Mouse (Mus musculus): Measurements from ENCODE around the gene Atp9a.

Gene Atp9a

DNA sequence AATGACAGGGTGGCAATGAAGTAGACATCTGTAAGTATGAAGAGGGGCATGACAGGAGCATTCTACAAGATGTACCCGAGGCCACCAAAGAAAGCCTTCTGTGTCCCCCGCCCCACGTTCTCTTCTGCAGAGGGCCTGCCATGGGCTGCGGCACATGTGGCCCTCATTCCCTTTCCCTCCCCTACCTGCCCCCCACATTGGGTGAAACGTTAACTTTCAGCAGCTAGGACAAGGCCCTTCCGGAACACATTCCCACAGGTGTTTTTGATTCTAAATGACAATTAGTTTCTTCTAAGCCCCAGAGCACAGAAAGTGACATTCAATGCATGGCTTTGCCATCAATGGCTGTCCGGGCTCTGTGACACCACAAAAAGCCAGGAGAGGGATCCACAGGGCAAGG lies 107.3 kb downstream of the Atp9a start:
- no peak for DNase-seq

DNA sequence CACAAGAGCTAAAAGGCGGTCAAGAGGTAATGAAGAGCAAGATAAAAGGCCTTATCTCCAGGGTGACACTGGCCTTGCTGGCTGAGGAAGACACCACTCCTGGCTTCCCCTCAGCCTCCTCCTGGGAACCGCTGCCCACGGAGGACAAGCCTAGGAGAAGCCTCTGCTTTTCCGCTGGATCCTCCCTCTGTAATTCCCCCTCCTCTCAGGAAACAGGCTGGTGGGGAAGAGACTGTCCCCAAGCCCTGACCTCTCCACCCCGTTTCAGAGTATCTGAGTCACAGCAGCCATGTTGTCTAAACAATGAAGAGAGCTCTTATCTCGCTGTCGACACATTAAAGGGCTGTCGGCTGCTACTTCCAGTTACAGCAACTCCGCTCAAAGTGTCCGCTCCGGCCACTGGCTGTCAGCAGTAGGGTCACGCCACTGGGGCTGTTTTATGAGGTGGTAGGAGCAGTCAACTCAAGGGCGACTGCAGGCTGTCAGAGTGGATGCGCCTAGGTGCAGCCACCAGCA lies 108.8 kb downstream of the Atp9a start:
- no peak for DNase-seq

- DNase-seq: no peak
Measured at GRCm38 (mm10) chr2:168632543-168632942, 109.7 kb downstream of the Atp9a start.

- DNase-seq: peak; percentile 52 to 84
Measured at GRCm38 (mm10) chr2:168628787-168629186, 113.4 kb downstream of the Atp9a start.

GRCm38 (mm10) chr2:168627829-168628770 lies 114.1 kb downstream of the Atp9a start:
- DNase-seq: no peak

DNA sequence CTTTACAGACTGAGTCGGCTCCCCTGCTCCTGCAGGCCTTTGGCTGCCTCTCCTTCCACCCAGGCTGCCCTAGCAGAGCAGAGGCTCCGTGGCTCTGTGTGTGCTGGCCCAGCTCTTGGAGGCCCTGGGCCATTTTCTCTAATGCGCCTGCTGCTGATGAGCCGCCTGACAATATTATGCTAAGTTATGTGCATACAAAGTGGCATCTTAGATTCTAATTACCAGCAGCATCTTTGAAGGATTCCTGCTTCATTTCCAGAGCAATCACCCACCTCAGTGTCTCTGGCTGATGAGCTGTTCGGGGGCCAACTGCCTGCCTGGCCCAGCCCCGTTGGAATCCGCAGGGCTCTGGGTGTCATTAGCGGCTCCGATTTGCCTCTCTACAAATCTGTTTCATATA lies 115.8 kb downstream of the Atp9a start:
- DNase-seq: no peak

GRCm38 (mm10) chr2:168625091-168625490 lies 117.1 kb downstream of the Atp9a start:
- no peak for DNase-seq

DNA sequence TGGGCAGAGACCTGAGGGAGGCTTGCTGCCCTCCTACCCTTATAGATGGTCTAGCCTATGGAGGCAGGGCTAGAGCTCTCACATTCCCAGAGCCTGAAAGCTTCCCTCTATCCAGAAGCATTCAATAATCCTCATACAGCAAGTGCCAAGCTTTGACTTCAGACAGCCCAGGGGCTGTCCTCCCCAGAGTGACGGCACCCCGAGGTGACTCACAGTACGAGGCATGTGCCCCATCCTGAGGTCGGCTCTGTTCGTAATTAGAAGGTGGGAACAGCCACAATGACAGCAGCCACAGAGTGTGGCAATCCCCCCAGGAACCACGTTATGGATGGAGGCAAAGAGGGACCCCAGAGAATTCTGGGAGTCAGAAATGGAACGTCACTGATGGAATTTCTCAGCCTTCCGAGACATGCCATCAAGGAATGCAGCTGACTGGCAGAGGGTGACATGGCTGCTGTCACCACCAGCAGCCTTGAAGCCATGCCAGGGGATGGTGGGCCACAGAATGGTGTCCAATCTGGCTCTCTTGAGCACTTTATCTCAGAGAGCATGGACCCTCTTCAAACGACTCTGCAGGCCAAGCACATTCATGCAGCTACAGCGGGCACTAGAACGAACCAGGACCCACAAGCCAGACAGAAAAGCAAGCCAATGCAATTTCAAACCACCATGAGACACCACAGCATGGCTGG lies 121.0 kb downstream of the Atp9a start:
- DNase-seq: no peak

DNA sequence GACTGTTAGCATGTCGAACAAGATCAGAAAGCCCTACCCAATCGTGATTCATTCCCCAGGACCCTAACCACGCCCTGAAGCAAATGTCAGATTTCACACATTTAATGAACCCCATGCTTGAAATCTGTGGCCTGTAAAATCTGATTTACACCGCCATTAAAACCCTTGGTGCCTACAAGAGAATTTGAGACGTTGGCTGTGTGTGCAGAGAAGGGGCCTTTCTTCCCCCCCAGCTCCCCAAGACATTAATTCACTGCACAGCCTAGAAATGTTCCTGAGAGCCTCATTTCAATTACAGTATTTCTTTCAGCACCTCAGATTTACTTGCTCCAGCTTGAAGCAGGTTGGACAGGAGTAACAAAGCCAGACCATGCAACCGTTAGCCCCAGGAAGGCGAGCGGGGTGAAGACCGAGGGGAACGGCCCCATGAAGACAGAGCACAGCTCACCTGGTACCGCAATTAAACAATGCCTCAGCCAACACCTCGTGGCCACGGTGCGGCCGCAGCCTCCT lies 123.9 kb downstream of the Atp9a start:
- DNase-seq: no peak

DNA sequence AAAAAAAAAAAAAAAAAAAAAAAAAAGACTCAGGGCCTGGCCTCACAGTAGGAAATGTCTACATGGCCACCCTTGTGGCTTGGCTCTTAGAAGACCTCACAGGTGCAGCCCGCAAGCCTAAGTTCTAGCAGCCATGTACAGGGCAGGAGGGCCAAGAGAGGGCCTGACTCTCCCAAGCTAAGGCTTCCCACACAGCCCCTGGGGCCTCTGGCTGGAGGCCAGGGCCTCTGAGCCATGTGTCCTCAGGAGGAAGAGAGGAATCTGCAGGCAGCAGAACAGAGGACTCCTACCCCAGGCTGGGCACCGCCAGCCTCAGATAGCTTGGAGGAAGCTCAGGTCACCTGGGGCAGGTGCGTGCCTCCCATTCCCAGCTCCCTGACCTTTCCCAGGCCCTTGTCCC lies 127.0 kb downstream of the Atp9a start:
- no peak for DNase-seq

- DNase-seq: no peak
Measured at GRCm38 (mm10) chr2:168614170-168614872, 127.9 kb downstream of the Atp9a start.

- no peak for DNase-seq
Measured at GRCm38 (mm10) chr2:168613092-168613880, 128.9 kb downstream of the Atp9a start.

GRCm38 (mm10) chr2:168610941-168611340 lies 131.3 kb downstream of the Atp9a start:
- DNase-seq: no peak

GRCm38 (mm10) chr2:168609653-168610248 lies 132.5 kb downstream of the Atp9a start:
- DNase-seq: no peak

DNA sequence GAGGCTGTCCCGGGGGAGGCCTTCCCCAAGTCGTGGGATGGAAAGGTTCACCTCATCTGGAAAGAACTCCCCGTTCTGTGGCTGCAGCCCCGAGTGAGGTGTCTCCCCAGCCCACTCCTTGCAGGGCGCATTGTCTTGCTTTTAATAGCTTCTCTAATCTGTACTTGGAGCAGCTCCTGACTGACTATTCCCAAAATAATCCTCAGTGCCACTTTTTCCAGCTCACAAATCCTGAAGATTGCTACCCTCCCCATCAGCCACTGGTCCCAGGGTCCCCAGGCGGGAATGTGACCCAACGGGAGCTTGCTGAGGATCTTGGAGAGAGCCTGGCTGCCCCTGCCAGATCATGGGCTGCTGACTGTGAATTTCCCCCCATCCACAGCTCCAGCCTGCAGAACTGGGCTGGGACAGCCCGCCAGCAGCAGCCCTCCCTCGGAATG lies 134.1 kb downstream of the Atp9a start:
- DNase-seq: no peak

- DNase-seq: no peak
Measured at GRCm38 (mm10) chr2:168604655-168605070, 137.5 kb downstream of the Atp9a start.

GRCm38 (mm10) chr2:168602387-168602741 lies 139.8 kb downstream of the Atp9a start:
- DNase-seq: no peak

DNA sequence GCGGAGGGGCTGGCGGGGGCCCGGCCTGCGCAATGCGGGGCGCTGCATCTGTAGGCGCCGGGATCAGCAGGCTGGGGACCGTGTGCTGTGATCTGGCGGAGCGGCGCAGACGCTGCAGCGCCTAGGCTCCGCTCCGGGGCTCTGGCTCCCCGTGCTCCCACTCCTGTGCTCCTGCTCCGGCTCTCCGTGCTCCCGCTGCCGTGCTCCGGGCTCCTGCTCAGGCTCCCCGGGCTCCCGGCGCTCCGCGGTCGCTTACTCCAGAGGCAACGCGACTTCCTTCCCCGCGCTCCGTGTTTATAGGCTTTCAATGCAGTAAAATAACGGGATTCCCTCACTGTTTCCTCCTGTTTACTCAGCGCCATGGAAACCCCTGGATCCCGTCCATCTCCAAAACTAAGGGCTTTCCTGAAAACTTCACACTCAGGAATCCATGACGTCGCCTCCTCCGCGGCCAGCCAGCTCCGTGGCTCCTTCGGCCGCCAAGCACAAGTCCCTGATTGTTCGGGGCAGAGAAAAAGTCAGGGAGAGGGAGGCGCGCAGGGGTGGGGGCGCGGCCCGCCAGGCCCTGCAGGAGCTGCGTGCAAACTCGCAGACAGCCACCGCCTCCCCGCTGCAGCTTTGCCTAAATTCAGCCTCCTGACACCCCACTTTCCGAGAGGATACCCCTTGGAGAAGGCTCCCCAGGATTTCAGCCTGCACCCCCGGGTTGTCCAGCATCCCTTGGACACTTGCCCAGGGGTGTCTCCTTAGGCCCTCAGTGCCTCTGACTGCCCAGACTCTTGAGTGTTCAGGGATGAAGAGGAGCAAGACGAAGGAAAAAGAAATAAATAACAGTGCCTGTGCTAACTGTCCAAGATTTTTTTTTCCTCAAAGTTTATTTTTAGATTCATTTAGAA lies 140.5 kb downstream of the Atp9a start, which contains the start of gene Nfatc2:
Gene Nfatc2, minus strand, starts transcription at position 167 of the 896 bp plus-strand sequence.
- DNase-seq: no peak

- DNase-seq: no peak
Measured at GRCm38 (mm10) chr2:168600750-168601490, 141.3 kb downstream of the Atp9a start.

GRCm38 (mm10) chr2:168595693-168596092 lies 146.5 kb downstream of the Atp9a start:
- DNase-seq: no peak

All from spleen, adult 18-20 months (tissue).